Mouse (Mus musculus) neutrophil, adult 5-6 weeks (primary cell): ENCODE results near the gene Mcrip1. TPM values are rescaled to one million over a fixed set of nuclear protein-coding genes. Genes with fewer than 3 reads are reported as not detected.
"Not testable (repeated sequence)": the region's sequence is repeated elsewhere in the genome, so short reads cannot be mapped to it uniquely, and the experiment has no call there.

ENCODE experiments used
- ATAC-seq: fragments of 151-379, 151-347 bp; 2 replicates; pipeline ENCODE4 v1.8.0; 2017; ENCODE audit warnings: mild to moderate bottlenecking, moderate TSS enrichment; ENCODE audit not compliant: insufficient number of reproducible peaks, poor library complexity, low FRiP score, severe bottlenecking; ENCODE audit errors: extremely low read depth
- total RNA-seq: library from RNA; stranded (forward); fragments of 200-1000 nt; gene quantifications from 2 replicates; pipeline ENCODE4 v1.2.3, GENCODE M21; 2017

Mcrip1 gene
- total RNA-seq, result 15.0 and 16.9 TPM in 2 replicates

- peak; percentile 61 for ATAC-seq
Measured at GRCm38 (mm10) chr11:120549168-120549945, at the start of gene Mcrip1. Mcrip1 (minus strand) TSS chr11:120549727.

GRCm38 (mm10) chr11:120598990-120599549 is 49.5 kb upstream of the Mcrip1 start:
- ATAC-seq, result no peak

- peak; percentile 92 for ATAC-seq
Measured at GRCm38 (mm10) chr11:120598283-120598989, 48.9 kb upstream of the Mcrip1 start, which contains the start of the genes Alyref and Anapc11. Alyref (minus strand) TSS chr11:120598365. Anapc11 (plus strand) TSS chr11:120598421.

GRCm38 (mm10) chr11:120597240-120598235 is 48.0 kb upstream of the Mcrip1 start:
- no peak for ATAC-seq

- ATAC-seq, result no peak
Measured at GRCm38 (mm10) chr11:120588531-120588930, 39.0 kb upstream of the Mcrip1 start.

GRCm38 (mm10) chr11:120583937-120584336 is 34.4 kb upstream of the Mcrip1 start:
- no peak for ATAC-seq

GRCm38 (mm10) chr11:120582982-120583293 is 33.4 kb upstream of the Mcrip1 start:
- ATAC-seq, result not testable (repeated sequence)

- ATAC-seq, result peak; percentile 27; the same call in 1 of the 2 replicates
Measured at GRCm38 (mm10) chr11:120582268-120582981, 32.9 kb upstream of the Mcrip1 start.

GRCm38 (mm10) chr11:120581490-120582267 is 32.2 kb upstream of the Mcrip1 start, which contains the start of gene Arhgdia:
Arhgdia (minus strand) TSS chr11:120581624.
- peak; percentile 23; the same call in 1 of the 2 replicates for ATAC-seq

GRCm38 (mm10) chr11:120580871-120581331 is 31.4 kb upstream of the Mcrip1 start:
- ATAC-seq, result no peak

GRCm38 (mm10) chr11:120580190-120580589 is 30.7 kb upstream of the Mcrip1 start:
- peak; percentile 55 for ATAC-seq

- peak; percentile 28; the same call in 1 of the 2 replicates for ATAC-seq
Measured at GRCm38 (mm10) chr11:120579316-120580107, 30.0 kb upstream of the Mcrip1 start.

- ATAC-seq, result no peak
Measured at GRCm38 (mm10) chr11:120578694-120579243, 29.2 kb upstream of the Mcrip1 start.

GRCm38 (mm10) chr11:120578024-120578693 is 28.6 kb upstream of the Mcrip1 start:
- no peak for ATAC-seq

- ATAC-seq, result no peak
Measured at GRCm38 (mm10) chr11:120577211-120578023, 27.9 kb upstream of the Mcrip1 start.
